Mouse (Mus musculus): ENCODE measurements around the gene Olfr776. TPM values are rescaled to one million over a fixed set of nuclear protein-coding genes. Genes with fewer than 3 reads are reported as not detected.
"Not testable (repeated sequence)": the region's sequence is repeated elsewhere in the genome, so short reads cannot be mapped to it uniquely, and the experiment has no call there.

Olfr776 gene
- polyA plus RNA-seq (2015; fragmentation: Nextera tagmentation; extraction: Ambion mirVana), result not detected in 2 replicates

DNA sequence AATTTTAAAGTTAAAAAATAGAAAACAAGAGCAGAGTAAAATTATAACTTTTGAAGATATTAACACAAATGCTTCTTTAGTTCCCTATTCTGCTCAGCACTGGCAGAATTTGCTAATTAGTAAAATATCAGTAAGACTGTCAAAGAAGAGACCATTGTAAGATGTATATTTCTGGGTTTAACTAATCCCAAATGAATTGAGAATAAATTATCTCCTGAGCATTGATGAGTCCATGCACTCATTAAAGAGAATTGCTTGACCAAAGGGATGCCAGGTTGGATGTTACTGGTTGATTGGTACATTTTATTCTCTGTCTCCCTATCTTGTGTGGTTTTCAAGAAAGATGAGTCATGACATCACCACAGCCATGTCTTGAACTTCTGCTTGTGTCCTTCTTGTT is at the start of gene Olfr776:
Gene Olfr776 (plus strand): TSS at position 301 of the 400 bp plus-strand sequence.
- H3K9me3 ChIP-seq, result no peaks in the 10 kb centered on the region
- H3K27ac ChIP-seq, result no peak within 1 kb of the TSS
- no peak within 1 kb of the TSS for H3K4me3 ChIP-seq
- H3K27me3 ChIP-seq, result no peaks in the 10 kb centered on the region
- no peak within 1 kb of the TSS for H3K4me2 ChIP-seq (replicated peaks)
- H3K4me1 ChIP-seq, result no peaks in the 10 kb centered on the region
- ATAC-seq (ENCODE audit: low FRiP score, low read depth), result no peak
- no peak within 1 kb of the TSS for H3K9ac ChIP-seq
- no peaks in the 10 kb centered on the region for H3K36me3 ChIP-seq

DNA sequence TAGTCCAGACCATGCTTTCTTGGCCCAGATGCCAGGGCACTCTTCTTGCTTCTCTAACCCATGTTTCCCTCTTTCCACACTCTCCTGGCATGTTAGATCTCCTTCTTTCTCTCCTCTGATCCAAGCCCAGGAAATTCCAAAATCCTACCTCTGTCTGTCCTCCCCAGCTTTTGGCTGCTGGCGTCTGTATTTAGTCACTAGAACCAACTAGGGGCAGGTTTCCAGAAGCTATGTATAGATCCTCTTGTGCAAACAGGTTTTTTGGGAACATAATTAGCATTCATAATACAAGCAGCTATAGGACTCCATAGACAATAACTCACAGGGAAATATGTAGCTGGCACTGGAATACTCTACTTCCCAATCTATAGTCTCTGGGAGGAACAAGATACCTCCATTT is 28.2 kb upstream of the Olfr776 start:
- H3K27ac ChIP-seq, result no peak overlapping the region
- H3K27me3 ChIP-seq, result no peaks in the 10 kb centered on the region
- no peak overlapping the region for H3K9ac ChIP-seq
- H3K4me3 ChIP-seq, result no peak overlapping the region
- no peaks in the 10 kb centered on the region for H3K4me1 ChIP-seq
- ATAC-seq (ENCODE audit: low FRiP score, low read depth), result no peak
- 80% methylated on average over 1 of the region's 1 CpGs for WGBS
- no peaks in the 10 kb centered on the region for H3K9me3 ChIP-seq
- H3K36me3 ChIP-seq, result no peaks in the 10 kb centered on the region
- H3K4me2 ChIP-seq (replicated peaks), result no peak overlapping the region

DNA sequence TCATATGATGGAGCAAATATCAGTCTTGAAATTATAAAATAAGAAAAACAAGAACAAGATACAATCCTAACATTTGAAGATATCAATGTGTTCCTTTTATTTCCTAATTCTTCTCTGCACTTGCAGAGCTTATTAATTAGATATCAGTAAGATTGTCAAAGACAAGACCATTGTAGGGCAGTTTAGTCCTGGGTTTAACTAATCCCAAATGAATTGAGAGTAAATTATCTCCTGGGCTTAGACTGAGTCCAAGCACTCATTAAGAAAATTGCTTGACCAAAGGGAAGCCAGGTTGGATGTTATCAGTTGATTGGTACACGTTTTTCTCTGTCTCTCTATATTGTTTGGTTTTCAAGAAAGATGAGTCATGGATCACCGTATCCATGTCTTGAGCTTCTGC is 23.0 kb upstream of the Olfr776 start, which contains the start of gene Olfr774:
Gene Olfr774 (plus strand): TSS at position 301 of the 400 bp plus-strand sequence.
- Histone ChIP-seq H3K9me3 (no peaks in the 10 kb centered on the region), H3K27ac (no peak within 1 kb of the TSS), H3K4me1 (no peaks in the 10 kb centered on the region), H3K27me3 (no peaks in the 10 kb centered on the region), H3K4me3 (no peak within 1 kb of the TSS), H3K36me3 (no peaks in the 10 kb centered on the region), H3K4me2 (replicated peaks) (no peak within 1 kb of the TSS), H3K9ac (no peak within 1 kb of the TSS)
- no peak for ATAC-seq (ENCODE audit: low FRiP score, low read depth)
- WGBS, result 79% methylated on average over 2 of the region's 2 CpGs

DNA sequence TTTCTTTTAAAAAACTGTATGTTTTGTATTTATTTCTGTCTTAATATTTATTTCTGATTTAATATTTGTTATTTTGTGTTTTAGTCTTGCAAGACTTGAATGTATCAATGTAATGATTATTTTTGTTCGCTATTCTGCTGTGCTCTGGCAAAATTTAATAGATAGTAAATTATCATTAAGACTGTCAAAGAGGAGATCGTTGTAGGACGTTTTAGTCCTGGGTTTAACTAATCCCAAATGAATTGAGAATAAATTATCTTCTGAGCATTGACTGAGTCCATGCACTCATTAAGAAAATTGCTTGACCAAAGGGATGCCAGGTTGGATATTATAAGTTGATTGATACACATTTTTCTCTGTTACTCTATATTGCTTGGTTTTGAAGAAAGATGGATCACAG is 10.8 kb upstream of the Olfr776 start, which contains the start of gene Olfr775:
Gene Olfr775 (plus strand): TSS at position 301 of the 400 bp plus-strand sequence.
- WGBS, result 64% methylated on average over 3 of the region's 3 CpGs
- ATAC-seq (ENCODE audit: low FRiP score, low read depth), result no peak

DNA sequence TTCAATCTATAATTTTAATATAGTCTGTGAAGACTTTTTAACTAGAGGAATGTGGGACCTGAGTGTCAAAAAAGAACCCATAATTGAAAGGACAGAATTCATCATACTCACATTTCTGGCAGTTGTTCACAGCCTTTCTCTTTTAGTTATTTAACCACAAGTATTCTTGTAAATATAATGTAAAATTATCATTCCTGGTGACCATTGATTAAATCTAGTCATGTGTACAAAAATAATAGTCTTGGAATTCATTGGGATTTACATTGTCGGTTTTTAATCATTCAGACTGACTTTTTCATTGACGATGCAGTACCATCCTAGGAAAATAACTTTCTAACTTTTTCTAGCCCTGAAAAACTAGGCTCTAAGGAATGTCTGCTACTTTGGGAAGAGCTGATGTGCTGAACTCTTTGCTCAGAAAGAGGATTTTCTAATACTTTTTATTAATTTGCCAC is 12.2 kb downstream of the Olfr776 start, which contains the start of gene Olfr777:
Gene Olfr777 (minus strand): TSS at position 405 of the 455 bp plus-strand sequence.
- no peaks in the 10 kb centered on the region for H3K9me3 ChIP-seq
- H3K27ac ChIP-seq, result no peak within 1 kb of the TSS
- 92% methylated on average over 2 of the region's 2 CpGs for WGBS
- H3K27me3 ChIP-seq, result no peaks in the 10 kb centered on the region
- no peak within 1 kb of the TSS for H3K4me2 ChIP-seq (replicated peaks)
- no peaks in the 10 kb centered on the region for H3K4me1 ChIP-seq
- no peaks in the 10 kb centered on the region for H3K36me3 ChIP-seq
- H3K4me3 ChIP-seq, result no peak within 1 kb of the TSS
- H3K9ac ChIP-seq, result no peak within 1 kb of the TSS
- no peak for ATAC-seq (ENCODE audit: low FRiP score, low read depth)

More for the DNA sequence above, 10.8 kb upstream of the Olfr776 start, which contains the start of gene Olfr775:
- Histone ChIP-seq H3K9ac (no peak within 1 kb of the TSS), H3K4me3 (no peak within 1 kb of the TSS), H3K27ac (no peak within 1 kb of the TSS), H3K4me2 (replicated peaks) (no peak within 1 kb of the TSS), H3K9me3 (no peaks in the 10 kb centered on the region), H3K27me3 (no peaks in the 10 kb centered on the region), H3K36me3 (no peaks in the 10 kb centered on the region), H3K4me1 (no peaks in the 10 kb centered on the region)

DNA sequence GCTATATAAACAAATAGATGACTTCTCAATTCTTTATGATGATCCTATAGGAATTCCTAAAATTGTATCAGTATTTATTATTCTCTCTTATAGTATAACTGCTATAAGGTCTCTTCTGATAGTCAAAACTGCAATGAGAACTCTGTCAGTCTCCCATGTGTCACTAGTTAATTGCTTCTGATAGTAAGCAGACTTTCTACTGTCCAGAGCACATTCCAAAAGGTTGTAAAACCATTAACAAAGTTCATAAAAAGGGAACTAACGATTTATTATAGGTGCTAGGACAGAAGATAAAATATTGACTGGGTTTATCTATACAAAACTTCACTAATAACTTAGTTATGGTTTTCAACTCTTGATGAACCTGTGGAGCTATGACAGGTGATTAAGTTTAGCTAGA is 54.0 kb downstream of the Olfr776 start:
- not testable (repeated sequence) for H3K4me2 ChIP-seq (replicated peaks); H3K9ac ChIP-seq; H3K27ac ChIP-seq; H3K4me3 ChIP-seq; H3K4me1 ChIP-seq; H3K27me3 ChIP-seq; ATAC-seq (ENCODE audit: low FRiP score, low read depth); H3K36me3 ChIP-seq; H3K9me3 ChIP-seq
- 35% methylated on average over 1 of the region's 1 CpGs for WGBS

DNA sequence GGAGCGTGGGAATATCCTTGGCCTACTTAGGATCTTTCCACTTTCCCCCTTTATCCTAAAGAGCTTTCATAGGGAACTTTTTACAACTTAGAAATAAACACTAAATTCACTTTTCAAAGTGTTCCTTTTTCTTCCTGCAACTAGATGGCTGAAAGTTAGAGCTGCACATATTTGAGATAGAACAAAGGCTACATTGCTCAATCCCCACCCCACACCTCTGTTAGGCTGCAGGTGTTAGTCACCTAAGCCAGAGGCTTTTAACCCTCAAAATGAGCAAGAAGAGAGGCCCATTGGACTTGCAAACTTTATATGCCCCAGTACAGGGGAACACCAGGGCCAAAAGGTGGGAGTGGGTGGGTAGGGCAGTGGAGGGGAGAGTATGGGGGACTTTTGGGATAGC is 54.6 kb downstream of the Olfr776 start:
- not testable (repeated sequence) for H3K4me3 ChIP-seq; H3K4me2 ChIP-seq (replicated peaks); H3K9ac ChIP-seq; H3K9me3 ChIP-seq; H3K27me3 ChIP-seq; ATAC-seq (ENCODE audit: low FRiP score, low read depth); H3K4me1 ChIP-seq; H3K36me3 ChIP-seq; H3K27ac ChIP-seq
- WGBS, result 100% methylated on average over 1 of the region's 1 CpGs

Other genes with a start within 250 kb of the Olfr776 start
- gene Olfr763, start 248.3 kb upstream of the Olfr776 start, polyA plus RNA-seq (2015; fragmentation: Nextera tagmentation; extraction: Ambion mirVana), result not detected in 2 replicates
- not detected in 2 replicates for gene Olfr764-ps1, start 219.2 kb upstream of the Olfr776 start, polyA plus RNA-seq (2015; fragmentation: Nextera tagmentation; extraction: Ambion mirVana)
- gene Olfr765, start 209.1 kb upstream of the Olfr776 start, polyA plus RNA-seq (2015; fragmentation: Nextera tagmentation; extraction: Ambion mirVana), result not detected in 2 replicates
- 0.08 TPM in 1 of 2 replicates, not detected in the other for gene Olfr766-ps1, start 190.2 kb upstream of the Olfr776 start, polyA plus RNA-seq (2015; fragmentation: Nextera tagmentation; extraction: Ambion mirVana)
- gene Olfr767, start 176.2 kb upstream of the Olfr776 start, polyA plus RNA-seq (2015; fragmentation: Nextera tagmentation; extraction: Ambion mirVana), result 0.04 TPM in 1 of 2 replicates, not detected in the other
- 0.08 TPM in 1 of 2 replicates, not detected in the other for gene Olfr768, start 159.8 kb upstream of the Olfr776 start, polyA plus RNA-seq (2015; fragmentation: Nextera tagmentation; extraction: Ambion mirVana)
- gene Olfr769, start 141.3 kb upstream of the Olfr776 start, polyA plus RNA-seq (2015; fragmentation: Nextera tagmentation; extraction: Ambion mirVana), result 0.05 TPM in 1 of 2 replicates, not detected in the other
- not detected in 2 replicates for gene Olfr770, start 120.1 kb upstream of the Olfr776 start, polyA plus RNA-seq (2015; fragmentation: Nextera tagmentation; extraction: Ambion mirVana)
- not detected in 2 replicates for gene Olfr771, start 94.4 kb upstream of the Olfr776 start, polyA plus RNA-seq (2015; fragmentation: Nextera tagmentation; extraction: Ambion mirVana)
- not detected in 2 replicates for gene Olfr772, start 81.2 kb upstream of the Olfr776 start, polyA plus RNA-seq (2015; fragmentation: Nextera tagmentation; extraction: Ambion mirVana)
- gene Olfr773, start 71.7 kb upstream of the Olfr776 start, polyA plus RNA-seq (2015; fragmentation: Nextera tagmentation; extraction: Ambion mirVana), result not detected in 2 replicates
- gene Olfr774, start 22.9 kb upstream of the Olfr776 start, polyA plus RNA-seq (2015; fragmentation: Nextera tagmentation; extraction: Ambion mirVana), result not detected in 2 replicates
- gene Olfr775, start 10.7 kb upstream of the Olfr776 start, polyA plus RNA-seq (2015; fragmentation: Nextera tagmentation; extraction: Ambion mirVana), result not detected in 2 replicates
- gene Olfr777, start 12.4 kb downstream of the Olfr776 start, polyA plus RNA-seq (2015; fragmentation: Nextera tagmentation; extraction: Ambion mirVana), result not detected in 2 replicates
- gene Olfr780, start 59.0 kb downstream of the Olfr776 start, polyA plus RNA-seq (2015; fragmentation: Nextera tagmentation; extraction: Ambion mirVana), result not detected in 2 replicates
- gene Olfr781, start 69.7 kb downstream of the Olfr776 start, polyA plus RNA-seq (2015; fragmentation: Nextera tagmentation; extraction: Ambion mirVana), result not detected in 2 replicates
- not detected in 2 replicates for gene Olfr782, start 89.7 kb downstream of the Olfr776 start, polyA plus RNA-seq (2015; fragmentation: Nextera tagmentation; extraction: Ambion mirVana)
- 0.06 TPM in 2 replicates for gene Olfr784, start 125.0 kb downstream of the Olfr776 start, polyA plus RNA-seq (2015; fragmentation: Nextera tagmentation; extraction: Ambion mirVana)
- gene Olfr785, start 146.3 kb downstream of the Olfr776 start, polyA plus RNA-seq (2015; fragmentation: Nextera tagmentation; extraction: Ambion mirVana), result not detected in 2 replicates
- gene Olfr786, start 168.2 kb downstream of the Olfr776 start, polyA plus RNA-seq (2015; fragmentation: Nextera tagmentation; extraction: Ambion mirVana), result not detected in 2 replicates
- not detected in 2 replicates for gene Olfr787, start 202.7 kb downstream of the Olfr776 start, polyA plus RNA-seq (2015; fragmentation: Nextera tagmentation; extraction: Ambion mirVana)
- gene Olfr788, start 211.9 kb downstream of the Olfr776 start, polyA plus RNA-seq (2015; fragmentation: Nextera tagmentation; extraction: Ambion mirVana), result not detected in 2 replicates
- gene Olfr789, start 225.6 kb downstream of the Olfr776 start, polyA plus RNA-seq (2015; fragmentation: Nextera tagmentation; extraction: Ambion mirVana), result not detected in 2 replicates
- not detected in 2 replicates for gene Olfr790, start 239.4 kb downstream of the Olfr776 start, polyA plus RNA-seq (2015; fragmentation: Nextera tagmentation; extraction: Ambion mirVana)

All from limb, embryonic 13.5 days (tissue).